Mouse (Mus musculus) yolk sac, embryonic 10.5 days (tissue): ENCODE results near the gene Otof.

Experiments used
- DNase-seq: peaks from one replicate; pipeline ENCODE4 v3.0.0-alpha.2; 2017; ENCODE audit warnings: low spot score

The Otof gene

GRCm38 (mm10) chr5:30461821-30462220 lies at the start of gene Otof:
Otof (minus strand) TSS chr5:30461932.
- DNase-seq: no peak

GRCm38 (mm10) chr5:30497299-30497698 lies 35.6 kb upstream of the Otof start:
- DNase-seq: no peak

GRCm38 (mm10) chr5:30496821-30497220 lies 35.1 kb upstream of the Otof start:
- no peak for DNase-seq

GRCm38 (mm10) chr5:30495288-30495687 lies 33.6 kb upstream of the Otof start:
- DNase-seq: no peak

- no peak for DNase-seq
These were observed 32.9 kb upstream of the Otof start for GRCm38 (mm10) chr5:30494606-30495005.

GRCm38 (mm10) chr5:30493723-30494122 lies 32.0 kb upstream of the Otof start:
- DNase-seq: no peak

GRCm38 (mm10) chr5:30490845-30491244 lies 29.1 kb upstream of the Otof start:
- no peak for DNase-seq

GRCm38 (mm10) chr5:30490215-30490614 lies 28.5 kb upstream of the Otof start:
- DNase-seq: no peak

- DNase-seq: no peak
These were observed 23.4 kb upstream of the Otof start for GRCm38 (mm10) chr5:30485136-30485535.

- no peak for DNase-seq
These were observed 22.9 kb upstream of the Otof start for GRCm38 (mm10) chr5:30484591-30484990.

GRCm38 (mm10) chr5:30483533-30483932 lies 21.8 kb upstream of the Otof start:
- no peak for DNase-seq

- DNase-seq: peak; percentile 55
These were observed 20.6 kb upstream of the Otof start for GRCm38 (mm10) chr5:30482319-30482718.

- peak; percentile 10 for DNase-seq
These were observed 14.8 kb upstream of the Otof start for GRCm38 (mm10) chr5:30476534-30476933.

GRCm38 (mm10) chr5:30472148-30472547 lies 10.4 kb upstream of the Otof start:
- peak; percentile 60 for DNase-seq

GRCm38 (mm10) chr5:30470454-30470853 lies 8.7 kb upstream of the Otof start:
- no peak for DNase-seq

- DNase-seq: no peak
These were observed 4.6 kb upstream of the Otof start for GRCm38 (mm10) chr5:30466315-30466714.

GRCm38 (mm10) chr5:30465861-30466260 lies 4.1 kb upstream of the Otof start, which contains the start of gene 1700001C02Rik:
1700001C02Rik (plus strand) TSS chr5:30466047.
- DNase-seq: no peak

GRCm38 (mm10) chr5:30460155-30460554 lies 1.6 kb downstream of the Otof start:
- no peak for DNase-seq

GRCm38 (mm10) chr5:30456056-30456455 lies 5.7 kb downstream of the Otof start:
- no peak for DNase-seq

GRCm38 (mm10) chr5:30444327-30444895 lies 17.3 kb downstream of the Otof start:
- DNase-seq: no peak

- DNase-seq: no peak
These were observed 19.5 kb downstream of the Otof start for GRCm38 (mm10) chr5:30442196-30442595.

GRCm38 (mm10) chr5:30440308-30440906 lies 21.3 kb downstream of the Otof start:
- DNase-seq: no peak

GRCm38 (mm10) chr5:30438931-30439330 lies 22.8 kb downstream of the Otof start:
- DNase-seq: no peak

- no peak for DNase-seq
These were observed 34.3 kb downstream of the Otof start for GRCm38 (mm10) chr5:30427406-30427805.
